Mouse (Mus musculus): Measurements from ENCODE around the gene 9530053A07Rik.

9530053A07Rik gene

GRCm38 (mm10) chr7:28169489-28170422 is 40.5 kb downstream of the 9530053A07Rik start, which contains the start of gene Fbl:
TSS of gene Fbl (plus strand) at chr7:28169710.
- DNase-seq (ENCODE audit: low read depth, low spot score), result peak; percentile 90

- no peak for DNase-seq (ENCODE audit: low read depth, low spot score)
Observed at GRCm38 (mm10) chr7:28175358-28175757, 46.1 kb downstream of the 9530053A07Rik start.

DNA sequence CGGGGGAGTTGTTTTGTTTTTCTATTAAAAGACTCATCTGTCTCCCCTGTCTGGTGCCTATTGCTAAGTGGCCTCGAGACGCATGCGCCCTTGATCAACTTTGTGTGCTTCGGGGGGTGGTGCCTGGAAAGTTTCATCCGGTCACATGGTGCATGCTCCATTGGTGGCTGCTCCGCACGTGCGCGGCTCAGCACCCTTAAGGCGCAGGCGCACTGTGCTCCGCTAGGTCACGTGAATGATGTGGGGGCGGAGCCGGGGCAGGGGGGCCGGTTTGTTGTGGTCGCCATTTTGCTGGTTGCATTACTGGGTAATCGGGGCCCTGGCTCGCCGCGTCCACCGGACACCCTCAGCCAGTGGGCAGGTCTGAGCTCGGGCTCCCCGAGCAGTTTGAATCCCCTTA is 50.0 kb downstream of the 9530053A07Rik start, which contains the start of gene Dyrk1b:
Dyrk1b (plus strand) TSS at position 242 of the 400 bp plus-strand sequence.
- peak; percentile 91 for DNase-seq (ENCODE audit: low read depth, low spot score)

DNA sequence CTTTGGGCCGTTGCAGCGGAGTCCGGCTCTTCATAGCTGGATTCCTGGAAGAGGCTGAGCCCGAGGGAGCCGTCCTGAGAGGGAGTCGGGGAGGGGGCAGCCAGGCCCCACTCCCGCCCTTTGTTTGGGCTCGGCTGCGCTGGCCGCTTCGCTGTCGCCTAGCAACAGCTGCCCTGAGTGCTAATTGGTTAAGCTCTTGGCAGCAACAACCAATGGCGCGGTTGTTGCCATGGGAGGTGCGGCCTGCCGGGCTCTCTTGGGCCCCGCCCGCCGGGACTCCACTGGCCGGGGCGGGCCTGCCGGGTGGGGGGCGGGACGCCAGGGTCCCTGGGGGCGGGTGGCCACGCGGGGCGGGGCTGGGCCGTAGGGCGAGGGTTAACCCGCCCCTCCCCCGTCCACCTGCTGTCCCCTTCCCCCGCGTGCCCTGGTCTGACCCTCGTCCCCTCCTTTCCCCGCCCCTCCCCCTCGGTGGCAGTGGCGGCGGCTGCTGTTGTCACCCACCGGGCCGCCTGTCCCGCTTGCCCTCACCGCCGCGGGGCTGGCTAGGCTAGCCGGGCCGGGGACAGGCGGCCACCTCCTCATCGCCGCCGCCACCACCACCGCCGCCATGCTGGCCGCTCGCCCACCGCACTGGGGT is 50.6 kb downstream of the 9530053A07Rik start:
- DNase-seq (ENCODE audit: low read depth, low spot score), result peak; percentile 70

- no peak for DNase-seq (ENCODE audit: low read depth, low spot score)
Observed at GRCm38 (mm10) chr7:28180890-28181289, 51.6 kb downstream of the 9530053A07Rik start.

- no peak for DNase-seq (ENCODE audit: low read depth, low spot score)
Observed at GRCm38 (mm10) chr7:28181376-28181775, 52.1 kb downstream of the 9530053A07Rik start.

DNA sequence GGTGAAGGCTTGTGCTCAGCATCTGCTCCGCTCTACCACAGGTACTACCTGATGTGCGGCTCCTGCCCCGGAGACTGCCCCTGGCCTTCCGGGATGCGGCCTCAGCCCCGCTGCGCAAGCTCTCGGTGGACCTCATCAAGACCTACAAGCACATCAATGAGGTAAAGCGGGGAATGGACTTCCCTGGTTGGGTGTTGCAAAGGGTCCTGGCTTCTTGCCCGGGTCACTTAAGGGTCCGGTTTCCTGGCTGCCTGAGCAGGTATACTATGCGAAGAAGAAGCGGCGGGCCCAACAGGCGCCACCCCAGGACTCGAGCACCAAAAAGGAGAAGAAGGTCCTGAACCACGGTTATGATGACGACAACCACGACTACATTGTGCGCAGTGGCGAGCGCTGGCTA is 53.1 kb downstream of the 9530053A07Rik start:
- DNase-seq (ENCODE audit: low read depth, low spot score), result no peak

DNA sequence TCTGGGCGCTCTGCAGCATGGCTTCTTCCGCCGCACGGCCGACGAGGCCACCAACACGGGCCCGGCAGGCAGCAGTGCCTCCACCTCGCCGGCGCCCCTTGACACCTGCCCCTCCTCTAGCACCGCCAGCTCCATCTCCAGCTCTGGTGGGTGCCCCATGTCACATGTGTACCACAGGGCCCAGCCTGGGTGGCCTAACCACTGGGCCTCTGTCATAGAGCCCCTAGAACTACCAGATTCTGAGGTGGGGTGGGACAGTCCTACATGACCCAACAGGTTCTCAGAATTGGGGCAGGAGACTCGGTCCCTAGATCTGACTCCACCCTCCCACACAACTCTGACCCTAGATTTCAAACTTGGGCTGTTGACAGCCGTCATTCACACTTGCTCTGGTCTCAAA is 56.6 kb downstream of the 9530053A07Rik start:
- DNase-seq (ENCODE audit: low read depth, low spot score), result no peak

DNA sequence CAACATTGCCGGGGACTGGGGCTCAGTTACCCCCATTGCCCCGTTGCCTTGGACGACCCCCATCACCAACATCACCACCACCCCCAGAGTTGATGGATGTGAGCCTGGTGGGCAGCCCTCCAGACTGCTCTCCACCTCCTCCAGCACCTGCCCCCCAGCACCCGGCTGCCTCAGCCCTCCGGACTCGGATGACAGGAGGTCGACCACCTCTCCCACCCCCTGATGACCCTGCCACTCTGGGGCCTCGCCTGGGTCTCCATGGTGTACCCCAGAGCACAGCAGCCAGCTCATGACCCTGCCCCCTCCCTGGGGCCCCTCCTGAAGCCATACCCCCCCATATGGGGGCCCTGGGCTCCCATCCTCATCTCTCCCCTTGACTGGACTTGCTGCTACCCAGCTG is 57.4 kb downstream of the 9530053A07Rik start:
- DNase-seq (ENCODE audit: low read depth, low spot score), result no peak

DNA sequence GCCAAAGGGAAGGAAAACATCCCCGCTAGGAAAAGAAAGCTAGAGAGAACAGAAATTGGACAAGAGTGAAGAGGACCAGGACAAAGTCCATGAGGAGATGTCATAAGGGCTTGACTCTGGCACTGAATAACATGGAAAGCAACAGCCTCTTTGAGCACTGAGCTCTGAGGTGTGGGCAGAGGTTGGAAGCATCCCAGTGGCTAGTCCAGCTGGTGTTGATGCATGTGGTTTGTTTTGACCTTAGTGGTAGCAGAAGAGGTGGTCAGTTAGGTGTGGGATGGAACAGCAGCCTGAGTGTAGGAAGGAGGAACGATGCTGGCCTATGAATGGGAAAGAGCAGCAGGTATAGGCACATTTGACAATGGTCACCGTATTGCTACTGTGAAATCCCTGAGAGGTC is 62.2 kb downstream of the 9530053A07Rik start:
- DNase-seq (ENCODE audit: low read depth, low spot score), result no peak

DNA sequence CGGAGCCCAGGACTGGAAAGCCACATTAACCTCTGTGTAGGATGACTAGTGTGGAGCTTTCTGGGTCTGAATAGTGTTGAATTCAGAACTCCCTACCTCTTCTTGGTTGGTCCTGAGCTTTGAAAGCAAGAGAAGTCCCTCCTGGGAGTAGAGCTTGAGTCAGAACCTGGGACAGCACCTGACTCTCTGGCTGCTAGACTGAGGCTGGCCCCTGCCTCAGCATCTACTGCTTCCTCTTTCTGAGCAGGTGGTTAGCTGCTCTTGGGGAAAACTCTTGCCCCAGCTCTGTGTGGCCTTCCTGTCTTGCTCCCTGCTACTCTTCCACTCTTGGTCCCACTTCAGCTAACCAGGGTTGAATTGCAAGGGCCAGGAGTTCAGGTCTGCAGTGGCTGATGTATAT is 62.6 kb downstream of the 9530053A07Rik start:
- DNase-seq (ENCODE audit: low read depth, low spot score), result no peak

GRCm38 (mm10) chr7:28195414-28196098 is 66.3 kb downstream of the 9530053A07Rik start:
- DNase-seq (ENCODE audit: low read depth, low spot score), result no peak

DNA sequence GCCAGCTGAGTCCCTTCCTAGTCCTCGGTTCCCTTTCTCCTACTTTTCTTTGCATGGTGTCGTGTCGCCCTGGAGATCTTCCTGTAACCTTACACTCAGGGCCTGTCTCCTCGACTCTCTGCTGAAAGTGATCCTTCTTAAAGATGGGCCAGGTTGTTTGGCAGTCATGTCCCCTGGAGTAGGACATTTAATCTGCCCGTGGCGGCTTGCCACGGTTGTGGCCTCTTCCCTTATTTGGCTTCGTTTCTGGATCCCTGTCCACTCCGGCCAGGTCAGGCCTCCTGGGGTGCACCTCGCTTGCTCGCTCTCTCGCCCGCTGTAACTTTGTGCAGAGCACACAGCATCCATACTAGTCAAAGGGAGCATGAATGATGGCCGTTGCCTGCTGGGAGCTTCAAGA is 67.3 kb downstream of the 9530053A07Rik start:
- DNase-seq (ENCODE audit: low read depth, low spot score), result no peak

- DNase-seq (ENCODE audit: low read depth, low spot score), result no peak
Observed at GRCm38 (mm10) chr7:28199054-28199453, 69.8 kb downstream of the 9530053A07Rik start.

GRCm38 (mm10) chr7:28203207-28204108 is 74.2 kb downstream of the 9530053A07Rik start:
- DNase-seq (ENCODE audit: low read depth, low spot score), result no peak

GRCm38 (mm10) chr7:28206044-28206600 is 76.9 kb downstream of the 9530053A07Rik start:
- DNase-seq (ENCODE audit: low read depth, low spot score), result no peak

DNA sequence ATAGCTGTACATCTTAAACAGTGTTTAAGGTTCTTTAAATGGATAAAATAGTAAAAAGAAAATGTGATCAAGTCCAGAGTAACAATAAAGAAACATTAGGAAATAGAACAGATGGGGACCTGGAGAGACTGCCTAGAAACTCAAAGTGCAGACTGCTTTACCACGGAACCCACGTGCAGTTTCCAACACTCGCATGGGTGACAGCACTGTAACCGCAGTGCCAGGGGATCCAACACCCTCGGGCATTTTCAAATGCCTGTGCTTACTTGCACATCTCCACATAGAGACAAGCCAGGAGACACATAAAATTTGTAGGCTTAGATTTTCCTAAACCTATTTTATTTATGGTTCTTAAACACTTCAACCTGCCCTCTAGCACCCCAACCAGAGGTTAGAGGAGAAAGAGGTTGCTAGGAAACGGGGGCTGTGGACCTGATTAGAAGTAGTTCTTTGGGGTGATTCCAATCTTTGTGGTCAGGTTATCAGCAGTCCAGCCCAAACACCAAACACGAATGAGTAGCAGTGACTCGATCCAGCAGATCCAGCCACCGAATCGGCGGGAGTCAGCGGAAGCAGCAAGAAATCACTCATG is 79.2 kb downstream of the 9530053A07Rik start:
- no peak for DNase-seq (ENCODE audit: low read depth, low spot score)

- DNase-seq (ENCODE audit: low read depth, low spot score), result peak; percentile 59
Observed at GRCm38 (mm10) chr7:28208988-28209508, 79.8 kb downstream of the 9530053A07Rik start.

- DNase-seq (ENCODE audit: low read depth, low spot score), result no peak
Observed at GRCm38 (mm10) chr7:28210731-28211130, 81.5 kb downstream of the 9530053A07Rik start.

DNA sequence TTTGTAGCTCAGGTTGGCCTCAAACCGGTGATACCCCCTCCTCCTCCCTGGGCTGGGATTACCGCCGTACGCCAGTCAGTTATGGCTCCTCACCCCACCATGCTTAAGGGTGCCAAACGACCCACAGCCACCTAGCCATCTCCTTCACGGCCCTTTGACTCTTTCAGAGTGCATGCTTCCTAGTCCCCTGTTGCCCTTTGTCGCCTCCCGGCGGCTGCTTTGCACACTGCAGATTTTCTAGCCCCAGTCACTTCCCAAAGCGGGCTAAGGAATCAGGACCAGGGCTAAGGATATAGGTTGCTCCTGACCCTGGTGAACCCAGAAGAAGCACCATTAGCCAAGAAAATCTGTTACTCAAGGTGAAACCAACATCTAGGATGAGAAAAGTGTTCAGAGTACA is 84.9 kb downstream of the 9530053A07Rik start:
- peak; percentile 52 for DNase-seq (ENCODE audit: low read depth, low spot score)

Measured in WW6 (cell line).